Mouse (Mus musculus) liver, postnatal 0 days (tissue): ENCODE measurements around the gene Gtf2h1.

ENCODE experiments used
- CTCF ChIP-seq: sonication (generic); IDR thresholded peaks from 2 replicates; pipeline ENCODE4 v1.5.1; 2016; ENCODE audit warnings: antibody characterized with exemption, low read depth
- EP300 ChIP-seq: IDR thresholded peaks from 2 replicates; pipeline ENCODE4 v1.6.1; 2016; ENCODE audit warnings: antibody characterized with exemption, low read depth, mild to moderate bottlenecking

DNA sequence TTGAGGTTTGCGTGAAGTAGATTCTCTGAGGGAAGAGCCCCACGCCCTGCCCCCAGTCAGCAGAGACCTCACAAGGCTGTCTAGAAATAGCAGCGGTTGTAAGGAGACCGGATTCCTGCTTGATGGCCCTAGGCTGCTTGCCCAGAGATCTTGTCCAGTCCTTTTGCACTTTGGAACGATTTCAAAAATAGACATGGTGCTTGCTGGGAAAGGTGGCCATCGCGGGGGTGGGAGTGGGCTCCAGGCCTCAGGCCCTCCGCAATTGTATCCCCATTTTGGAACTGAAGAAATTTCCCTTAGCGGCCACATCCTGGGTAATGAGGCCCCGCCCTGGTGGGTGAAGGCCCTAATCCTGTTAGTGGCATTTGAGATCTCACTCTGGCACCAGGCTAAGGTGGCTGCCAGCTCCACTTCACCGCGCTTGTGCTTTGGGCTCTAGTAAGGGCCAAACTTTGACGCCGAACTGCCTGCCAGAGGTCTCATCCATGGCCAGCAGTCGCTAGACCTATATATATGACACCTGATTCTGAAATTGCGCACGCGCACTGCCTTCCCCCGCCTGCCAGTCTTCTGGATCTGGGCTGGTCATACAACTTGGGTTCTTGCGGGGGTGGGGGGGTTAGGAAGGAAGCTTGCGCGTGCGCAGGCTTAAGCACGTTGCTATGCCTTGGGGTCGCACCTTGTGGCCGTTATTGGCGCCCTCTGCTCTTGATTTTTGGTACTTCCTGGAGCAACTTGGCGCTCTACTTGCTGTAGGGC is 50.8 kb downstream of the Gtf2h1 start:
- no peak for TF ChIP-seq EP300
- peak; percentile 54 for TF ChIP-seq CTCF
